Mouse (Mus musculus) limb, embryonic 10.5 days (tissue): ENCODE results near the gene Megf8. TPM values are rescaled to one million over a fixed set of nuclear protein-coding genes. Genes with fewer than 3 reads are reported as not detected.

Experiments
- DNase-seq: peaks from one replicate; pipeline ENCODE4 v3.0.0-alpha.2; 2017; ENCODE audit warnings: low spot score
- H3K27ac ChIP-seq: fragments of 300-500 bp; sonication (generic); 2 replicates; pipeline ENCODE4 v1.5.1; 2016; ENCODE audit warnings: mild to moderate bottlenecking
- H3K27me3 ChIP-seq: fragments of 300-500 bp; sonication (generic); 2 replicates; pipeline ENCODE4 v1.6.1; 2016; ENCODE audit warnings: low read depth, mild to moderate bottlenecking; ENCODE audit not compliant: poor library complexity, severe bottlenecking
- H3K36me3 ChIP-seq: fragments of 300-500 bp; sonication (generic); 2 replicates; pipeline ENCODE4 v1.6.1; 2016; ENCODE audit warnings: mild to moderate bottlenecking, moderate library complexity
- H3K4me1 ChIP-seq: fragments of 300-500 bp; sonication (generic); 2 replicates; pipeline ENCODE4 v1.6.1; 2016
- H3K4me3 ChIP-seq: fragments of 300-500 bp; sonication (generic); 2 replicates; pipeline ENCODE4 v1.5.1; 2016; ENCODE audit warnings: mild to moderate bottlenecking, moderate library complexity
- H3K9me3 ChIP-seq: fragments of 300-500 bp; sonication (generic); replicated peaks from 2 replicates; pipeline ENCODE4 v1.6.1; 2016; ENCODE audit warnings: mild to moderate bottlenecking
- WGBS: fragments of 180-500 bp; shearing (Covaris S2); methylation state at CpG from one replicate; pipeline ENCODE4 v1.1.7; 2016; 5-methylcytosine and 5-hydroxymethylcytosine counted together
- polyA plus RNA-seq: library from polyadenylated mRNA; unstranded; fragments of >200 nt; fragmentation: Nextera tagmentation; extraction: Ambion mirVana; gene quantifications from 2 replicates; pipeline ENCODE4 v1.2.1, GENCODE M21; 2016

Gene Megf8
- polyA plus RNA-seq, 1 experiment from 2014 or later, result 22.2 TPM

DNA sequence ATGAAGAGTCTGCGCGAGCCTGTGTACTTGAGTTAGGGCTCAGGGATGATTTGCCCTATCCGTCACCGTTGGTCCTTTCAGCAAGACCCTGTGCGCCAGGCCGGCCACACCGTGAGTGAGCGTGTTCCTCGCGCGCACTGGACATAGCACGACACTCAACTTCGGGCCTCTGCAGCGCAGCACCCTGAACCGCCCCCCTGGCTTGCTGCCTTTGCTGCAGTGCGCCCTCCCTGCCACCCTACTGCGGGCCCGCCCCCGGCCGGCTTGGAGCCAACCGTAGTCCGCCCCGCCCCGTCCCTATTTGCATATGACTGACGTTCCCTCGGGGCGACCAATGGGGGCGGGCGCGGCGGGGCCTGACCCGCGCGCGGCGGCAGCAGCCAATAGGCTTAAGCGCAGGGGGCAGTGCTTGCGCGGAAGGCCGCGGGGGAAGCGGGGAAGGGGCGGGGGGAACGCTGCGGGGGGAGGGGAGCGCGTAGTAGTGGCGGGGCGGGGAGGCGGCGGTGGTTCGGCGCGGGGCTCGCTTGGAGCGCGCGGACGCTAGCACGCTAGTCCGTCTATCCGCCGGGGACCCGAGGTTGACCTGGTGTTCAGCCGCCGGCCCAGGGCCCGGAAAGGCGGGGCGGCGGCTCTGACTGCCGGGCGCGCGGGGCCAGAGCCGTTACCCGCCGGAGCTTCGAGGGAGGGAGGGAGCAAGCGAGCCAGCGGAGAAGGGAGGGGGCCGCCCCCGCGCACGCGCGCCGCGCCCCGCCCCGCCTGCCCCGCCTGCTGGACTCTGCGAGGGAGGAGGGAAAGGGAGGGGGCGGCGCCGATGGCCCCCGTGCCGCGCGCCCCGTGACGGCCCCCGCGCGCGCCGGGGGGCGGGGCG, 35.0 kb upstream of the Megf8 start:
- DNase-seq, result peak; percentile 97
- peaks cover 29% of the 10 kb centered on the region for H3K36me3 ChIP-seq
- peak overlapping the region; percentile 97 for H3K27ac ChIP-seq
- 2% methylated on average over 69 of the region's 108 CpGs for WGBS
- H3K27me3 ChIP-seq, result no peaks in the 10 kb centered on the region
- peaks cover 66% of the 10 kb centered on the region for H3K4me1 ChIP-seq
- no peaks in the 10 kb centered on the region for H3K9me3 ChIP-seq
- H3K4me3 ChIP-seq, result peak overlapping the region; percentile 86

DNA sequence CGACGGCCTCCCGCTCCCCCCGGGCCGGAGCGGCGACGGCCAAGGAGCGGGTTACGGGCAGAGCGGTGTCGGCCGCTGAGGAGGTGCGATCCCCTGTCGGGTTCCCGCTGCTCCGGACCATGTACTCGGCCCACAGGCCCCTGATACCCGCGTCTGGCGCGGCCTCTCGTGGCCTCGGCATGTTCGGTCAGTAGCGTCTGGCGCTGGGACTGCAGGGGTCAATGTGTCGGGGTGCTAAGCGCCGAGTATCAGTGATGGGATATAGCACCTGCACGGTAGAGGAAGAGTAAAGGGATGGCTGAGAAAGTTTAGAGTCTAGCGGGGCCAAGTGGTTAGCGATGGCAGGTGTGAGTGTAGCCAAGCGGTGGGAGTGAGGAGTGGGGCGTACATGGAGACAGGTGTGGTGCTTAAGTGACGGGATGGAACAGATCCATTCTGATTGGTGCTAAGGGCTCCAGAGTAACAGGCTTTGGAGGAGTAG, 34.2 kb upstream of the Megf8 start:
- under 1% methylated on average over 30 of the region's 36 CpGs for WGBS
- no peaks in the 10 kb centered on the region for H3K27me3 ChIP-seq

DNA sequence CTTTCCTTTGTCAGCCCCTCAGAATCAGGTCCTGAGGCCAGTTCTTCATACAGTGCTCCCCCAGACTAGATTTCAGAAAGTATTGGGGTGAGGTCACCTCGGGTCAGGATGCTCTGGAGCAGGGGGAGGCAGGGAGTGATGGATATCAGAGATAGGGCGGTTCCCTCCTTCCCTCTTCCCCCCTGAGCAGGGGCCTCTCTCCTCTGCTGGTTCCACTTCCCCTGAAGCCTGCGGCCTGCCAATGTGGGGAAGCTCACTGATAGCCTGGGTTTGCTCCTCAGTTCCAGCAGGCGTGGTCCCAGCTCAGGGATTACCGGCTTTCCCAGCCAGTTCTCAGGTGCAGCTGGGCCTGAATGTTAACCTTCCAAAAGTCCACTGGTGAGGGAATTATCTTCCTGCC, 33.3 kb upstream of the Megf8 start:
- Histone ChIP-seq H3K4me1 (peaks cover 54% of the 10 kb centered on the region), H3K4me3 (peak overlapping the region; percentile 86), H3K27me3 (no peaks in the 10 kb centered on the region), H3K27ac (peak overlapping the region; percentile 97), H3K36me3 (peaks cover 46% of the 10 kb centered on the region), H3K9me3 (no peaks in the 10 kb centered on the region)
- 36% methylated on average over 5 of the region's 5 CpGs for WGBS
- DNase-seq, result no peak

More for the DNA sequence above, 34.2 kb upstream of the Megf8 start:
- Histone ChIP-seq H3K9me3 (no peaks in the 10 kb centered on the region), H3K27ac (peak overlapping the region; percentile 97), H3K36me3 (peaks cover 37% of the 10 kb centered on the region), H3K4me3 (peak overlapping the region; percentile 86), H3K4me1 (peaks cover 58% of the 10 kb centered on the region)
- peak; percentile 69 for DNase-seq

DNA sequence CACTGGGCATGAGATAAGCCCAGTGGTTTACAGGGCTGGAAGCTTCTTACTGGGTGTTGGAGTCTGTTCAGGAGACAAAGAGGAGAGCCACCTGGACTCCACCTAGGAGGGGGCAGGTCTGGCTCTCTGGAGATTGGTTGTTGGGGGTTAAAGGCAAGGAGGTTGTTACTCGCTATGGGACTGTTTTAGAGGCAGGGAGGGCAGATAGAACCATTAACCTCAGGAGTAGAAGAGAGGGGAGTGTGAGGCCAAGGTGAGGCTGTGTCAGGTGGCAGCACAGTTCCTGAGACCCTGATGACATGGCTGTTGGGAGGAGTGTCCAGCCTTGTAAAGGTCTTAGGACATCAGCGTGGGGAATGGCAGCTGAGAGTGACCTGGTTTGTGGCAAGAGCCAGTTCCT, 32.8 kb upstream of the Megf8 start:
- Histone ChIP-seq H3K27me3 (no peaks in the 10 kb centered on the region), H3K4me3 (peak overlapping the region; percentile 86), H3K9me3 (no peaks in the 10 kb centered on the region), H3K4me1 (peaks cover 52% of the 10 kb centered on the region), H3K36me3 (peaks cover 51% of the 10 kb centered on the region), H3K27ac (peak overlapping the region; percentile 97)
- WGBS, result 77% methylated on average over 2 of the region's 2 CpGs
- no peak for DNase-seq

DNA sequence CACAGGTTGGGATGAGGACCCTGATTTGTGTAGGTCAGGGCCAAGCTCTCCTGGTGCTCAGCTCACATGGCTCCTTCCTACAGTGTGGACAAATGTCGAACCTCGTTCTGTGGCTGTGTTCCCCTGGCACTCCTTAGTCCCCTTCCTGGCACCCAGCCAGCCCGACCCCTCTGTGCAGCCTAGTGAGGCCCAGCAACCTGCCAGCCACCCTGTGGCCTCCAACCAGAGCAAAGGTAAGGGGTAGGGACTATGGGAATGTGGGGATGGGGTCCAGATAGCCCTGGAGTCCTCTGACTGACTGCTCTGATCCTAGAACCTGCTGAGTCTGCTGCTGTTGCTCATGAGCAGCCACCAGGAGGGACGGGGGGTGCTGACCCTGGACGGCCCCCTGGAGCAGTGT, 32.2 kb upstream of the Megf8 start:
- H3K27ac ChIP-seq, result no peak overlapping the region
- H3K36me3 ChIP-seq, result peaks cover 57% of the 10 kb centered on the region

DNA sequence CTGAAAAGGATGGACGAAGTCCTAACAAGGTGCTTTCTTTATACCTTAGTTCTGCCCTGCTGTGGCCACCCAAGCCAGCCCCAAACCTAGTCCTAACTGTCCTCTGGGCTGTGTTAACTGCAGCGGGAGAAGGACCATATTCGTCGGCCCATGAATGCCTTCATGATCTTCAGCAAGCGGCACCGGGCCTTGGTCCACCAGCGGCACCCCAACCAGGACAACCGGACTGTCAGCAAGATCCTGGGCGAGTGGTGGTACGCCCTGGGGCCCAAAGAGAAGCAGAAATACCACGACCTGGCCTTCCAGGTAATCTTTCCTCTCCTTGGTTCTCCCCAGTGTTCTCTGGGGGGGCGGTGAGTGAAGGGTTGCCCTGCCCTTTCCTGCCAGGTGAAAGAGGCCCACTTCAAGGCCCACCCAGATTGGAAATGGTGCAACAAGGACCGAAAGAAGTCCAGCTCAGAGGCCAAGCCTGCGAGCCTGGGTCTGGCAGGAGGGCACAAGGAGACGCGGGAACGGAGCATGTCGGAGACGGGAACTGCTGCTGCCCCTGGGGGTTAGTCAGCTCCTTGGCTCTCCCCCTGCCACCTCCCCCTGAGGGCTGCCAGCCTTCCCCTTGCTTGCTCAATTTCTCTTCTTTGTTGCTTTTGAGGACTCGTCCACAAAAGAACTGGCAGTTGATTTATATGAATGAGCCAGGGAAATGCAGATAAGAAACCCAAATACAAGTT, 31.3 kb upstream of the Megf8 start:
- no peaks in the 10 kb centered on the region for H3K27me3 ChIP-seq
- no peak for DNase-seq
- no peak overlapping the region for H3K27ac ChIP-seq
- H3K4me1 ChIP-seq, result peaks cover 37% of the 10 kb centered on the region
- peaks cover 66% of the 10 kb centered on the region for H3K36me3 ChIP-seq
- no peak overlapping the region for H3K4me3 ChIP-seq
- WGBS, result 93% methylated on average over 20 of the region's 20 CpGs
- H3K9me3 ChIP-seq, result no peaks in the 10 kb centered on the region

More for the DNA sequence above, 32.2 kb upstream of the Megf8 start:
- 0 out of 2 replicates have a peak overlapping the region, but pooled peaks have one; percentile 14 for H3K4me3 ChIP-seq
- peaks cover 46% of the 10 kb centered on the region for H3K4me1 ChIP-seq
- 94% methylated on average over 5 of the region's 5 CpGs for WGBS
- DNase-seq, result no peak
- no peaks in the 10 kb centered on the region for H3K27me3 ChIP-seq
- H3K9me3 ChIP-seq, result no peaks in the 10 kb centered on the region

DNA sequence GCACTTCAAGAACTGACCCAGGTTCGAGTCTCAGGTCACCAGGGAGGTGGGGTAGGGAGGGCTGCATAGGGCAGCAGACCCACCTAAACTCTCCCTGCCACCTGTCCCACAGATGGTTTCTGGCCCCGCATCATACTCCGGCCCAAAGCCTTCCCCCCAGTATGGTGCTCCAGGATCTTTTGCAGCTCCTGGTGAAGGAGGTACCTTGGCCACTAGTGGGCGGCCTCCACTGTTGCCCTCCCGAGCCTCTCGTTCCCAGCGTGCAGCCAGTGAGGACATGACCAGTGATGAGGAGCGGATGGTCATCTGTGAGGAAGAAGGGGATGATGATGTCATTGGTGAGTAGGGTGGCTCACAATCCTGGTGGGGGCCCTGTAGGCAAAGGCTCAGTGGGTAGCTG, 30.0 kb upstream of the Megf8 start:
- 85% methylated on average over 8 of the region's 8 CpGs for WGBS
- no peak overlapping the region for H3K27ac ChIP-seq
- no peaks in the 10 kb centered on the region for H3K9me3 ChIP-seq
- no peak overlapping the region for H3K4me3 ChIP-seq
- H3K4me1 ChIP-seq, result peaks cover 25% of the 10 kb centered on the region
- no peak for DNase-seq
- H3K36me3 ChIP-seq, result peaks cover 79% of the 10 kb centered on the region
- no peaks in the 10 kb centered on the region for H3K27me3 ChIP-seq

DNA sequence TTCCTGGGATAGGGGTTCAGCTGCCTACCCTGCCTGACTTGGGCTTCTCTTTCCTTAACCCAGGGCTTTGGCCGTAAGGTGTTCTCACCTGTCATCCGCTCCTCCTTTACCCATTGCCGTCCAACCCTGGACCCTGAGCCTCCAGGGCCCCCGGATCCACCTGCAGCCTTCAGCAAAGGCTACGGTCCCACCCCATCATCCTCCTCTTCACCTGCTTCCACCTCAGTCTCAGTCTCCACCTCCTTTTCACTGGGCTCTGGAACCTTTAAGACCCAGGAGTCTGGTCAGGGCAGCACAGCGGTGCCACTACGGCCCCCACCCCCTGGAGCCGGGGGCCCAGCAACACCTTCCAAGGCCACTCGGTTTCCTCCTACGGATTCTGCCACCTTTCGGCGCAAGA, 29.0 kb upstream of the Megf8 start:
- Histone ChIP-seq H3K4me3 (no peak overlapping the region), H3K27me3 (no peaks in the 10 kb centered on the region), H3K36me3 (peaks cover 87% of the 10 kb centered on the region), H3K27ac (no peak overlapping the region), H3K4me1 (peaks cover 21% of the 10 kb centered on the region), H3K9me3 (no peaks in the 10 kb centered on the region)
- no peak for DNase-seq
- WGBS, result 94% methylated on average over 12 of the region's 12 CpGs

DNA sequence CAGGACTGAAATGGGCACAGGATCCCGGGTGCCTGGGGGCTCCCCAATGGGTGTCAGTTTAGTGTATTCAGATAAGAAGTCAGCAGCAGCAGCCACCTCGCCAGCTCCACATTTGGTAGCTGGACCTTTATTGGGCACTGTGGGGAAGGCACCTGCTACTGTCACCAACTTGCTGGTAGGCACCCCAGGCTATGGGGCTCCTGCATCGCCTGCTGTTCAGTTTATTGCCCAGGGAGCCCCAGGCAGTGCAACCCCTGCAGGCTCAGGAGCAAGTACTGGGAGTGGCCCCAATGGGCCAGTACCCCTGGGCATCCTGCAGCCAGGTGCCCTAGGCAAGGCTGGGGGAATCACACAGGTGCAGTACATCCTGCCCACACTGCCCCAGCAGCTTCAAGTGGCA, 28.2 kb upstream of the Megf8 start:
- Histone ChIP-seq H3K27ac (no peak overlapping the region), H3K27me3 (no peaks in the 10 kb centered on the region), H3K9me3 (no peaks in the 10 kb centered on the region), H3K4me3 (no peak overlapping the region), H3K4me1 (peaks cover 19% of the 10 kb centered on the region), H3K36me3 (peaks cover 94% of the 10 kb centered on the region)
- 89% methylated on average over 3 of the region's 3 CpGs for WGBS
- no peak for DNase-seq

DNA sequence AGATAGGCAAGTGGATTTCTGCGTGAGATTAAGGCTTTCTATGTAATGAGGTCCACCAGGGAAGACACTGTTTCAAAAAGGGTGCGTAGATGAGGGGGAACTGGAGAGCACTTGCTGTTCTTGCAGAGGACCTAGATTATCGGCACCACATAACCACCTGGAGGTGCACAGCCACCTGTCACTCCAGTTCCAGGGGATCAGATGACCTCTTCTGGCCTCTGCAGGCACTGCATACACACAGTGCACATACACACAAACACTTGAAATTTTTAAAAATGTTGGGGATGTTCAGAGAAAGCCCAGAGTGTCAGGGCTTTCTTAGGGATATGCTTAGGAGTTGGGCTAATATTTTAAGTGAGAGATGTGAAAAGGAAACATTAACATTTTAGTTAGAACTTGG, 27.0 kb upstream of the Megf8 start:
- Histone ChIP-seq H3K9me3 (no peaks in the 10 kb centered on the region), H3K27me3 (no peaks in the 10 kb centered on the region), H3K36me3 (peaks cover 100% of the 10 kb centered on the region), H3K27ac (no peak overlapping the region), H3K4me3 (no peak overlapping the region), H3K4me1 (peaks cover 7% of the 10 kb centered on the region; the same call in 1 of the 2 replicates)
- DNase-seq, result no peak
- 98% methylated on average over 3 of the region's 3 CpGs for WGBS

DNA sequence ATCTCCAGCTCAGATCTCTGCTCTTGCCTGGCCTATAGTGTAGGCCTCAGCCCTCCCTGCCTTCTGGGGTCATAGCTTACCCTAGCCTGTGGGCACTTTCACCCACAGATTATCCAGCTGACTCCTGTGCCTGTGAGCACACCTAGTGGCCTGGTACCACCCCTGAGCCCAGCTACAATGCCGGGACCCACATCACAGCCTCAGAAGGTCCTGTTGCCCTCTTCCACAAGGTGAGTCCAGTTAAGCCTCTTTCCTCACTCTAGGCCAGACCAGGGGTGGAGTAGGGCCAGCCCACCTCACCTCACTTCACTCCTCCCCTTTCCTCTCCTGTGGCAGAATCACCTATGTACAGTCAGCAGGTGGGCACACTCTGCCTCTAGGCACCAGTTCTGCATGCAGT, 26.5 kb upstream of the Megf8 start:
- no peak for DNase-seq
- H3K4me1 ChIP-seq, result 0 out of 2 replicates have a peak, but pooled peaks cover 5% of the 10 kb centered on the region
- WGBS, result 85% methylated on average over 1 of the region's 1 CpGs
- no peaks in the 10 kb centered on the region for H3K27me3 ChIP-seq
- H3K9me3 ChIP-seq, result no peaks in the 10 kb centered on the region
- peaks cover 100% of the 10 kb centered on the region for H3K36me3 ChIP-seq
- no peak overlapping the region for H3K27ac ChIP-seq
- H3K4me3 ChIP-seq, result no peak overlapping the region

DNA sequence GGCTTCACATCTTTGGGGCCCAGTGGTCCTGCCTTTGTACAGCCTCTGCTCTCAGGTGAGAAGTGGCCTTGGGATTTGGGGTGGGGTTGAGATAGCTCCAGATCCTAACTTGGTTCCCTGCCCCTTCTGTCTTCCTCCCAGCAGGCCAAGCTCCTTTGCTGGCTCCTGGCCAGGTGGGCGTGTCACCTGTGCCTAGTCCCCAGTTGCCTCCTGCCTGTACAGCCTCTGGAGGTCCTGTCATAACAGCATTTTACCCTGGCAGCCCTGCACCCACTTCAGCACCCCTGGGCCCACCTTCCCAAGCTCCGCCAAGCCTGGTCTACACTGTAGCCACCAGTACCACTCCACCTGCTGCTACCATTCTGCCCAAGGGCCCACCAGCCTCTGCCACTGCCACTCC, 26.1 kb upstream of the Megf8 start:
- Histone ChIP-seq H3K9me3 (no peaks in the 10 kb centered on the region), H3K4me1 (0 out of 2 replicates have a peak, but pooled peaks cover 9% of the 10 kb centered on the region), H3K27me3 (no peaks in the 10 kb centered on the region), H3K4me3 (no peak overlapping the region), H3K36me3 (peaks cover 100% of the 10 kb centered on the region), H3K27ac (no peak overlapping the region)
- DNase-seq, result no peak
- WGBS, result 94% methylated on average over 2 of the region's 2 CpGs

DNA sequence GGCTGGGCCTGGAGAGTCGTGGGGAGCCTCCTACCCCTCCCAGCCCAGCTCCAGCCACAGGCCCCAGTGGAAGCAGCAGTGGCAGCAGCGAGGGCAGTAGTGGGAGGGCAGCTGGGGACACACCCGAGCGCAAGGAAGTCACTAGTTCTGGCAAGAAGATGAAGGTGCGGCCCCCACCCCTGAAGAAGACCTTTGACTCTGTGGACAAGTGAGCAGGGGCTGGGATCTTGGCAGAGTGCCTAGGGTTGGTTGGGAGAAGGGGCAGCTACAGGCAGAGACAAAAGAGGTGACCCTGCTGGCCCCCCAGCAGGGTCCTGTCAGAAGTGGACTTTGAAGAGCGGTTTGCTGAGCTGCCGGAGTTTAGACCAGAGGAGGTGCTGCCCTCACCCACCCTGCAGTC, 24.9 kb upstream of the Megf8 start:
- Histone ChIP-seq H3K36me3 (peaks cover 94% of the 10 kb centered on the region), H3K4me1 (peaks cover 21% of the 10 kb centered on the region), H3K27ac (no peak overlapping the region), H3K27me3 (no peaks in the 10 kb centered on the region), H3K9me3 (no peaks in the 10 kb centered on the region), H3K4me3 (0 out of 2 replicates have a peak overlapping the region, but pooled peaks have one; percentile 10)
- DNase-seq, result no peak
- 82% methylated on average over 7 of the region's 7 CpGs for whole genome bisulfite sequencing
